Mouse (Mus musculus) lung, postnatal 0 days (tissue): ENCODE results near the gene Aldh6a1.

ENCODE experiments used
- CTCF ChIP-seq: IDR thresholded peaks from 2 replicates; pipeline ENCODE4 v1.5.1; 2016; ENCODE audit warnings: antibody characterized with exemption, mild to moderate bottlenecking
- EP300 ChIP-seq: IDR thresholded peaks from 2 replicates; pipeline ENCODE4 v1.6.1; 2016; ENCODE audit warnings: antibody characterized with exemption, mild to moderate bottlenecking, control low read depth

- peak; percentile 55; the same call in 1 of the 2 replicates for TF ChIP-seq EP300
- TF ChIP-seq CTCF, result no peak
Observed at GRCm38 (mm10) chr12:84384644-84385081, 66.1 kb downstream of the Aldh6a1 start.
